Mouse (Mus musculus): ENCODE data around the gene Ifi202b. TPM values are rescaled to one million over a fixed set of nuclear protein-coding genes. Genes with fewer than 3 reads are reported as not detected.
"Not testable (repeated sequence)": the region's sequence is repeated elsewhere in the genome, so short reads cannot be mapped to it uniquely, and the experiment has no call there.

Gene Ifi202b
- polyA plus RNA-seq, 2 experiments, result not detected

DNA sequence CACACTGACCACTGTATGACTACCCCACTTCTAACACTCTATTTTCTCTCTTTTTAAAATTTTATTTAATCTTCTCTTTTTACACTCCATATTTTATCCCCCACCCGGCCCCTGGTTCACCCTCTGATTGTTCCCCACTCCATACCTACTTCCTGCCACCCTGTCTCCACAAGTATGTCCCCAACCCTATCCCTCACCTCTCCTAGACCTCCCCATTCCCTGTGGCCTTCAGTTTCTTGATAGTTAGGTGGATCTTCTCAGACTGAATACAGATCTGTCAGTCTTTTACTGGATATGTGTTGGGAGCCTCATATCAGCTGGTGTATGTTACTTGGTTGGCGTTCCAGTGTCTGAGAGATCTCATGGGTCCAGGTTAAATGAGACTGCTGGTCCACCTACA is 68.0 kb downstream of the Ifi202b start:
- Histone ChIP-seq H3K4me3 (ENCODE audit: insufficient read depth in 1 of 2, low read depth in 2 of 2, low read length in 2 of 2) (no peak overlapping the region), H3K4me1 (replicated peaks; ENCODE audit: control insufficient read depth in 2 of 2, insufficient read depth in 2 of 2, low read length in 1 of 2) (no peaks in the 10 kb centered on the region), H3K9me3 (ENCODE audit: control insufficient read depth, low read length) (no peaks in the 10 kb centered on the region), H3K9ac (replicated peaks) (no peak overlapping the region), H3K4me2 (ENCODE audit: low read depth) (no peak overlapping the region), H3K36me3 (replicated peaks; ENCODE audit: control insufficient read depth, insufficient read depth, low read depth) (no peaks in the 10 kb centered on the region), H3K27ac (no peak overlapping the region), H3K27me3 (ENCODE audit: control insufficient read depth, insufficient read depth, low read length) (no peaks in the 10 kb centered on the region)
- 57% methylated on average over 2 of the region's 2 CpGs for WGBS (ENCODE audit: insufficient replicate concordance)
- no peak for ATAC-seq (ENCODE audit: insufficient read depth)
- TF ChIP-seq CTCF (IDR thresholded peaks at IDR 0.05; ENCODE audit: low read depth), result no peak
- TF ChIP-seq EP300 (IDR thresholded peaks at IDR 0.05; ENCODE audit: low read depth), result no peak
- DNase-seq (ENCODE audit: low read depth in 3 of 3, low spot score in 3 of 3), result no peak

DNA sequence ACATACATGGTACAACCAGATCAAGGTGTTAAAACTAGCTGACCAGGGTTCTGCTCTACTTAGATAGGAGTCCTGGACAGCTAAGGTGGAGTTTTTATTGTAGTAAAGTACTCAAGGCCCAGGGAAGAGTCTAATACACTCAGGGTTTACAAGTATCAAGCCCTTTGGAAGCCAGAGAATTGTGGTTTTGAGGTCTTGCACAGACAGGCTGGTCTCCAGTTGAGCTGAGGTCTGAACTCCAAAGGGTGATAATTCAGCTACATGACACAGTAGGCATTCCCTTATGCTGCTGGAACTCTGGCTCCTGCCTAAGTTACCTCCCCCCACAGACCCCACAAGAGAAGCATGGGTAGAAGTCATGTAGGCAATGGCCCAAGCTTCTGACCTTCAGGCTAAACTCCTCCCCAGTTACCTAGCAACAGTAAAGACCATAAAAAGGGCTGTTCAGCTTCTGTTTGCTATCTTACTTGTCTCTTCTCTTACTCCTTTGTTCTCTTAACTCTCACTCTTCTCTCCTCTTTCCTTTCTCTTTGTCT is 69.2 kb downstream of the Ifi202b start:
- H3K4me3 ChIP-seq (ENCODE audit: insufficient read depth in 1 of 2, low read depth in 2 of 2, low read length in 2 of 2); DNase-seq (ENCODE audit: low read depth in 3 of 3, low spot score in 3 of 3); H3K4me2 ChIP-seq (ENCODE audit: low read depth); H3K9ac ChIP-seq (replicated peaks); H3K4me1 ChIP-seq (replicated peaks; ENCODE audit: control insufficient read depth in 2 of 2, insufficient read depth in 2 of 2, low read length in 1 of 2); H3K27ac ChIP-seq; H3K27me3 ChIP-seq (ENCODE audit: control insufficient read depth, insufficient read depth, low read length); ATAC-seq (ENCODE audit: insufficient read depth); H3K36me3 ChIP-seq (replicated peaks; ENCODE audit: control insufficient read depth, insufficient read depth, low read depth); H3K9me3 ChIP-seq (ENCODE audit: control insufficient read depth, low read length): not testable (repeated sequence)

Other genes with a start within 250 kb of the Ifi202b start
- 1.8 and 2.2 TPM in 2 replicates for gene Ifi207, start 241.0 kb downstream of the Ifi202b start, polyA plus RNA-seq (2012; rRNA removed)
- 1.4 and 2.0 TPM in 2 replicates for gene Ifi207, start 241.0 kb downstream of the Ifi202b start, polyA plus RNA-seq (2014; fragmentation: Nextera tagmentation; extraction: Ambion mirVana)
- 0.95 and 2.3 TPM in 2 replicates for gene Ifi204, start 215.8 kb downstream of the Ifi202b start, polyA plus RNA-seq (2012; rRNA removed)
- gene Ifi204, start 215.8 kb downstream of the Ifi202b start, polyA plus RNA-seq (2014; fragmentation: Nextera tagmentation; extraction: Ambion mirVana), result 2.9 and 3.3 TPM in 2 replicates
- gene Ifi211, start 69.7 kb downstream of the Ifi202b start, polyA plus RNA-seq (2012; rRNA removed), result 0.61 and 1.2 TPM in 2 replicates
- 1.5 and 1.6 TPM in 2 replicates for gene Ifi211, start 69.7 kb downstream of the Ifi202b start, polyA plus RNA-seq (2014; fragmentation: Nextera tagmentation; extraction: Ambion mirVana)
- gene Mndal, start 40.3 kb downstream of the Ifi202b start, polyA plus RNA-seq (2012; rRNA removed), result 1.0 and 2.6 TPM in 2 replicates
- gene Mndal, start 40.3 kb downstream of the Ifi202b start, polyA plus RNA-seq (2014; fragmentation: Nextera tagmentation; extraction: Ambion mirVana), result 2.0 and 2.8 TPM in 2 replicates
- 1.1 and 1.4 TPM in 2 replicates for gene Ifi203, start 40.1 kb downstream of the Ifi202b start, polyA plus RNA-seq (2012; rRNA removed)
- gene Ifi203, start 40.1 kb downstream of the Ifi202b start, polyA plus RNA-seq (2014; fragmentation: Nextera tagmentation; extraction: Ambion mirVana), result 2.1 and 2.9 TPM in 2 replicates
- 0.24 and 0.28 TPM in 2 replicates for gene Ifi205, start 49.1 kb upstream of the Ifi202b start, polyA plus RNA-seq (2012; rRNA removed)
- gene Ifi205, start 49.1 kb upstream of the Ifi202b start, polyA plus RNA-seq (2014; fragmentation: Nextera tagmentation; extraction: Ambion mirVana), result 0.67 and 0.68 TPM in 2 replicates
- gene Olfr433, start 58.0 kb upstream of the Ifi202b start, polyA plus RNA-seq (2012; rRNA removed), result 0.06 and 0.10 TPM in 2 replicates
- 0.03 and 0.08 TPM in 2 replicates for gene Olfr433, start 58.0 kb upstream of the Ifi202b start, polyA plus RNA-seq (2014; fragmentation: Nextera tagmentation; extraction: Ambion mirVana)
- not detected in 2 replicates for gene Olfr432, start 66.5 kb upstream of the Ifi202b start, polyA plus RNA-seq (2012; rRNA removed)
- gene Olfr432, start 66.5 kb upstream of the Ifi202b start, polyA plus RNA-seq (2014; fragmentation: Nextera tagmentation; extraction: Ambion mirVana), result not detected in 2 replicates
- gene Olfr430, start 83.9 kb upstream of the Ifi202b start, polyA plus RNA-seq (2012; rRNA removed), result not detected in 2 replicates
- gene Olfr430, start 83.9 kb upstream of the Ifi202b start, polyA plus RNA-seq (2014; fragmentation: Nextera tagmentation; extraction: Ambion mirVana), result not detected in 2 replicates
- gene Olfr429, start 101.6 kb upstream of the Ifi202b start, polyA plus RNA-seq (2012; rRNA removed), result not detected in 2 replicates
- gene Olfr429, start 101.6 kb upstream of the Ifi202b start, polyA plus RNA-seq (2014; fragmentation: Nextera tagmentation; extraction: Ambion mirVana), result not detected in 2 replicates
- not detected in 2 replicates for gene Olfr427, start 114.1 kb upstream of the Ifi202b start, polyA plus RNA-seq (2012; rRNA removed)
- not detected in 2 replicates for gene Olfr427, start 114.1 kb upstream of the Ifi202b start, polyA plus RNA-seq (2014; fragmentation: Nextera tagmentation; extraction: Ambion mirVana)
- gene Olfr231, start 138.4 kb upstream of the Ifi202b start, polyA plus RNA-seq (2012; rRNA removed), result not detected in 2 replicates
- gene Olfr231, start 138.4 kb upstream of the Ifi202b start, polyA plus RNA-seq (2014; fragmentation: Nextera tagmentation; extraction: Ambion mirVana), result not detected in 2 replicates
- gene Olfr424, start 148.8 kb upstream of the Ifi202b start, polyA plus RNA-seq (2012; rRNA removed), result not detected in 2 replicates
- not detected in 2 replicates for gene Olfr424, start 148.8 kb upstream of the Ifi202b start, polyA plus RNA-seq (2014; fragmentation: Nextera tagmentation; extraction: Ambion mirVana)
- gene Olfr420, start 172.9 kb upstream of the Ifi202b start, polyA plus RNA-seq (2012; rRNA removed), result not detected in 2 replicates
- gene Olfr420, start 172.9 kb upstream of the Ifi202b start, polyA plus RNA-seq (2014; fragmentation: Nextera tagmentation; extraction: Ambion mirVana), result 0.30 and 1.1 TPM in 2 replicates
- gene Spta1, start 190.0 kb upstream of the Ifi202b start, polyA plus RNA-seq (2012; rRNA removed), result 23.1 and 38.7 TPM in 2 replicates
- 45.0 and 49.1 TPM in 2 replicates for gene Spta1, start 190.0 kb upstream of the Ifi202b start, polyA plus RNA-seq (2014; fragmentation: Nextera tagmentation; extraction: Ambion mirVana)

Data from liver, embryonic 14.5 days (tissue).